Mouse (Mus musculus): ENCODE results near the gene Snrnp25.

- TF ChIP-seq POLR2A (IDR thresholded peaks at IDR 0.05; ENCODE audit: insufficient read depth, low read depth, low read length) (no peak), CTCF (IDR thresholded peaks at IDR 0.05; ENCODE audit: insufficient read depth, low read depth, low read length) (peak; percentile 73)
These were observed 11.6 kb downstream of the Snrnp25 start for GRCm38 (mm10) chr11:32216851-32217250.
